Mouse (Mus musculus) neutrophil, adult 5-6 weeks (primary cell): Measurements from ENCODE around the gene Olfr699. TPM values are rescaled to one million over a fixed set of nuclear protein-coding genes. Genes with fewer than 3 reads are reported as not detected.
A peak's percentile ranks its signal among the peaks of the same experiment; 100 is the strongest.
"Not testable (repeated sequence)": the region's sequence is repeated elsewhere in the genome, so short reads cannot be mapped to it uniquely, and the experiment has no call there.

Experiments
- ATAC-seq: fragments of 151-379, 151-347 bp; 2 replicates; pipeline ENCODE4 v1.8.0; 2017; ENCODE audit warnings: mild to moderate bottlenecking, moderate TSS enrichment; ENCODE audit not compliant: insufficient number of reproducible peaks, poor library complexity, low FRiP score, severe bottlenecking; ENCODE audit errors: extremely low read depth
- total RNA-seq: library from RNA; stranded (forward); fragments of 200-1000 nt; gene quantifications from 2 replicates; pipeline ENCODE4 v1.2.3, GENCODE M21; 2017

Gene Olfr699
- 0.12 TPM in 1 of 2 replicates, not detected in the other for total RNA-seq

- no peak for ATAC-seq
Measured at GRCm38 (mm10) chr7:106793098-106793497, at the start of gene Olfr699. TSS of gene Olfr699 (minus strand) at chr7:106793198.

GRCm38 (mm10) chr7:106833793-106834192 lies 40.8 kb upstream of the Olfr699 start, which contains the start of gene Olfr702:
TSS of gene Olfr702 (minus strand) at chr7:106833893.
- no peak for ATAC-seq

GRCm38 (mm10) chr7:106818414-106818813 lies 25.4 kb upstream of the Olfr699 start:
- ATAC-seq, result no peak

- peak; percentile 91 for ATAC-seq
Measured at GRCm38 (mm10) chr7:106815775-106816174, 22.8 kb upstream of the Olfr699 start.

GRCm38 (mm10) chr7:106813829-106814228 lies 20.8 kb upstream of the Olfr699 start, which contains the start of gene Olfr701:
TSS of gene Olfr701 (plus strand) at chr7:106814129.
- ATAC-seq, result no peak

- ATAC-seq, result no peak
Measured at GRCm38 (mm10) chr7:106808734-106809133, 15.7 kb upstream of the Olfr699 start, which contains the start of gene Olfr700. TSS of gene Olfr700 (minus strand) at chr7:106808834.

GRCm38 (mm10) chr7:106788330-106788729 lies 4.7 kb downstream of the Olfr699 start:
- ATAC-seq, result peak; percentile 36; the same call in 1 of the 2 replicates

- ATAC-seq, result not testable (repeated sequence)
Measured at GRCm38 (mm10) chr7:106761008-106761407, 32.0 kb downstream of the Olfr699 start.

- ATAC-seq, result peak; percentile 85; the same call in 1 of the 2 replicates
Measured at GRCm38 (mm10) chr7:106758800-106759199, 34.2 kb downstream of the Olfr699 start.

- no peak for ATAC-seq
Measured at GRCm38 (mm10) chr7:106755297-106755696, 37.7 kb downstream of the Olfr699 start, which contains the start of gene Olfr698. TSS of gene Olfr698 (minus strand) at chr7:106755397.

- no peak for ATAC-seq
Measured at GRCm38 (mm10) chr7:106745811-106746210, 47.2 kb downstream of the Olfr699 start.

- no peak for ATAC-seq
Measured at GRCm38 (mm10) chr7:106742343-106742742, 50.7 kb downstream of the Olfr699 start, which contains the start of gene Olfr697. TSS of gene Olfr697 (minus strand) at chr7:106742443.

Other genes starting within 250 kb of the Olfr699 start
- not detected in 2 replicates for gene Olfr693, start 112.6 kb downstream of the Olfr699 start, total RNA-seq
- 0.12 TPM in 1 of 2 replicates, not detected in the other for gene Olfr694, start 101.4 kb downstream of the Olfr699 start, total RNA-seq
- not detected in 2 replicates for gene Olfr695, start 76.8 kb downstream of the Olfr699 start, total RNA-seq
- gene Olfr697, start 50.8 kb downstream of the Olfr699 start, total RNA-seq, result not detected in 2 replicates
- not detected in 2 replicates for gene Olfr698, start 37.8 kb downstream of the Olfr699 start, total RNA-seq
- gene Olfr700, start 15.6 kb upstream of the Olfr699 start, total RNA-seq, result not detected in 2 replicates
- not detected in 2 replicates for gene Olfr701, start 20.9 kb upstream of the Olfr699 start, total RNA-seq
- not detected in 2 replicates for gene Olfr702, start 40.7 kb upstream of the Olfr699 start, total RNA-seq
- gene Olfr703, start 50.2 kb upstream of the Olfr699 start, total RNA-seq, result not detected in 2 replicates
- not detected in 2 replicates for gene Olfr704, start 70.0 kb upstream of the Olfr699 start, total RNA-seq
- not detected in 2 replicates for gene Olfr705, start 83.7 kb upstream of the Olfr699 start, total RNA-seq
- gene Olfr706, start 95.0 kb upstream of the Olfr699 start, total RNA-seq, result not detected in 2 replicates
- not detected in 2 replicates for gene Olfr707, start 108.0 kb upstream of the Olfr699 start, total RNA-seq
- not detected in 2 replicates for gene Olfr1532-ps1, start 114.8 kb upstream of the Olfr699 start, total RNA-seq
- gene Olfr709-ps1, start 139.0 kb upstream of the Olfr699 start, total RNA-seq, result not detected in 2 replicates
- gene Olfr710, start 155.1 kb upstream of the Olfr699 start, total RNA-seq, result not detected in 2 replicates
- under 0.01 and 0.12 TPM in 2 replicates for gene Olfr6, start 170.7 kb upstream of the Olfr699 start, total RNA-seq
- gene Olfr711, start 182.3 kb upstream of the Olfr699 start, total RNA-seq, result 0.23 TPM in 1 of 2 replicates, not detected in the other
- gene Olfr2, start 212.9 kb upstream of the Olfr699 start, total RNA-seq, result not detected in 2 replicates
- 0.23 TPM in 1 of 2 replicates, not detected in the other for gene Olfr713, start 238.0 kb upstream of the Olfr699 start, total RNA-seq